In the genomic region with DNA sequence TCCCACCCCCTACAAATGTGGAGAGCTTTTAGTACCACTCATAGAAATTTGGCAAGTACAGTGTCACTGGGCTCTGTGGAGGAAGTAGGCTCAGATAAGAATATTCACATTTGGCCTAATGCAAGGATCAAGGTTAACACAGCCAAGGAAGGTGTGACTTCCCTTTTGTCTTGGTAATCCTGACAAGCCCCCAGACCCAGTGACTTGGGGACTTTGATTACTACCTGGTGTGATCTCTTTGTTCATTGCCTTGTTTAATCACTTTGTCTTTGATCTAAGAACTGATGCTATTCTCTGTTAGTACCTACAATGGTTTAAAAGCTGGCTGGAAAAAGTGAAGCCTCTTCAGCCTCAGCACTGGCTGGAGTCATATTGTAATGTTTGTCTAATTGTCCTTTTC, we compare ENCODE assay signal across 26 mouse cellular contexts.
"Had no signal": no experiment of that assay in that cellular context is flagged by ENCODE, and none has a peak within 500 bp of the region (broad histone marks: within the 10 kb centered on the region; RNA-seq: fewer than 3 reads in every experiment).

No protein-coding gene starts in this region.

- H3K4me1 ChIP-seq: heart, embryonic 13.5 days; heart, embryonic 15.5 days; hindbrain, embryonic 13.5 days; hindbrain, embryonic 15.5 days; intestine, embryonic 15.5 days; limb, embryonic 10.5 days; limb, embryonic 12.5 days; liver, embryonic 13.5 days; liver, embryonic 15.5 days had no signal

- H3K27me3 ChIP-seq: heart, embryonic 13.5 days; heart, embryonic 15.5 days; hindbrain, embryonic 13.5 days; hindbrain, embryonic 15.5 days; intestine, embryonic 15.5 days; limb, embryonic 12.5 days; liver, embryonic 13.5 days; liver, embryonic 15.5 days had no signal

- H3K9ac ChIP-seq: heart, embryonic 13.5 days; heart, embryonic 15.5 days; hindbrain, embryonic 13.5 days; hindbrain, embryonic 15.5 days; intestine, embryonic 15.5 days; limb, embryonic 12.5 days; liver, embryonic 13.5 days; liver, embryonic 15.5 days; liver, postnatal 0 days had no signal

- DNase-seq: gastrocnemius, postnatal 14 days; gastrocnemius, postnatal 36 days; heart, adult 11 months; heart, adult 2 months; heart, postnatal 14 days; heart, postnatal 36 days; kidney, adult 18-20 months; kidney, adult 8-10 months; kidney, postnatal 10 days; kidney, postnatal 25 days; kidney, postnatal 4 days; liver; liver, embryonic 13.5 days; liver, postnatal 0 days had no signal

- H3K36me3 ChIP-seq: heart, embryonic 13.5 days; heart, embryonic 15.5 days; hindbrain, embryonic 13.5 days; hindbrain, embryonic 15.5 days; intestine, embryonic 15.5 days; limb, embryonic 10.5 days; limb, embryonic 12.5 days; liver, embryonic 13.5 days; liver, embryonic 15.5 days had no signal

- H3K27ac ChIP-seq: heart, adult 2 months; heart, embryonic 13.5 days; heart, embryonic 15.5 days; hindbrain, embryonic 13.5 days; hindbrain, embryonic 15.5 days; hindbrain, postnatal 0 days; intestine, embryonic 15.5 days; layer of hippocampus, adult 2 months; left cerebral cortex, adult 2 months; limb, embryonic 10.5 days; limb, embryonic 12.5 days; liver, embryonic 13.5 days; liver, embryonic 15.5 days had no signal

- H3K9me3 ChIP-seq: heart, embryonic 13.5 days; heart, embryonic 15.5 days; hindbrain, embryonic 13.5 days; hindbrain, embryonic 15.5 days; intestine, embryonic 15.5 days; limb, embryonic 10.5 days; limb, embryonic 12.5 days; liver, embryonic 13.5 days; liver, embryonic 15.5 days had no signal

- H3K4me3 ChIP-seq: heart, adult 2 months; heart, embryonic 13.5 days; heart, embryonic 15.5 days; hindbrain, embryonic 13.5 days; hindbrain, embryonic 15.5 days; intestine, embryonic 15.5 days; layer of hippocampus, adult 2 months; left cerebral cortex, adult 2 months; limb, embryonic 10.5 days; limb, embryonic 12.5 days; liver, embryonic 13.5 days; liver, embryonic 15.5 days had no signal

- ATAC-seq: hindbrain, postnatal 0 days; intestine, embryonic 15.5 days; intestine, postnatal 0 days; liver, postnatal 0 days had no signal
